Mouse (Mus musculus) heart, adult 9 months (tissue): ENCODE measurements at regions not wholly inside any gene's neighbourhood (a gene's known extent, or its start where the extent isn't known, plus 50 kb on each side); places are given as distances from the start of the nearest gene placed in this dataset.

Source experiments
- DNase-seq, 2 experiments: peaks; one replicate each; pipeline ENCODE4 v3.0.0; 2022; ENCODE audit warnings: low spot score in 2 of 2

- no peak for DNase-seq
These were observed 75.1 kb upstream of the Slc38a2 start for GRCm38 (mm10) chr15:96774664-96775063.

GRCm38 (mm10) chr15:96773656-96774055 is 74.1 kb upstream of the Slc38a2 start:
- DNase-seq = peak; percentile 36 to 58

- no peak for DNase-seq
These were observed 73.2 kb upstream of the Slc38a2 start for GRCm38 (mm10) chr15:96772701-96773100.

GRCm38 (mm10) chr15:96770786-96771185 is 71.3 kb upstream of the Slc38a2 start:
- no peak for DNase-seq

- DNase-seq = no peak
These were observed 70.8 kb upstream of the Slc38a2 start for GRCm38 (mm10) chr15:96770299-96770698.

- DNase-seq = peak in 1 of 2 experiments; percentile 44
These were observed 70.2 kb upstream of the Slc38a2 start for GRCm38 (mm10) chr15:96769751-96770150.

- peak in 1 of 2 experiments; percentile 47 for DNase-seq
These were observed 68.9 kb upstream of the Slc38a2 start for GRCm38 (mm10) chr15:96768301-96768993.

- no peak for DNase-seq
These were observed 67.7 kb upstream of the Slc38a2 start for GRCm38 (mm10) chr15:96767188-96767587.

- DNase-seq = no peak
These were observed 66.7 kb upstream of the Slc38a2 start for GRCm38 (mm10) chr15:96766238-96766637.

GRCm38 (mm10) chr15:96763611-96764010 is 64.1 kb upstream of the Slc38a2 start:
- DNase-seq = no peak

GRCm38 (mm10) chr15:96759078-96759995 is 59.8 kb upstream of the Slc38a2 start:
- DNase-seq = no peak

GRCm38 (mm10) chr15:96757446-96758198 is 58.1 kb upstream of the Slc38a2 start:
- no peak for DNase-seq

- DNase-seq = no peak
These were observed 56.9 kb upstream of the Slc38a2 start for GRCm38 (mm10) chr15:96756456-96756855.

- DNase-seq = no peak
These were observed 56.4 kb upstream of the Slc38a2 start for GRCm38 (mm10) chr15:96755951-96756350.

- DNase-seq = no peak
These were observed 55.9 kb upstream of the Slc38a2 start for GRCm38 (mm10) chr15:96755322-96755942.

GRCm38 (mm10) chr15:96754079-96754478 is 54.5 kb upstream of the Slc38a2 start:
- no peak for DNase-seq

- DNase-seq = no peak
These were observed 53.2 kb upstream of the Slc38a2 start for GRCm38 (mm10) chr15:96752719-96753118.

- no peak for DNase-seq
These were observed 52.5 kb upstream of the Slc38a2 start for GRCm38 (mm10) chr15:96752062-96752358.

GRCm38 (mm10) chr15:96751243-96752061 is 51.9 kb upstream of the Slc38a2 start:
- DNase-seq = peak in 1 of 2 experiments; percentile 59

GRCm38 (mm10) chr15:96749534-96750256 is 50.2 kb upstream of the Slc38a2 start:
- peak in 1 of 2 experiments; percentile 37 for DNase-seq
